Mouse (Mus musculus): ENCODE data around the gene Tmem221. TPM values are rescaled to one million over a fixed set of nuclear protein-coding genes. Genes with fewer than 3 reads are reported as not detected.
A peak's percentile ranks its signal among the peaks of the same experiment; 100 is the strongest.

Tmem221 gene
- total RNA-seq (2021): 1 to 10 TPM; 3.6 to 7.4 TPM
- long read RNA-seq, experiment 1, partial matches to known transcripts: 0 of 2 reads
- long read RNA-seq, experiment 1, other reads (novel, unspliced or antisense): 1 of 2 reads
- long read RNA-seq, experiment 2, transcript Tmem221-201 (4 exons, 1,604 nt): major isoform, 7 of 10 reads
- long read RNA-seq, experiment 2, partial matches to known transcripts: 2 of 10 reads
- long read RNA-seq, experiment 2, other reads (novel, unspliced or antisense): 1 of 10 reads

DNA sequence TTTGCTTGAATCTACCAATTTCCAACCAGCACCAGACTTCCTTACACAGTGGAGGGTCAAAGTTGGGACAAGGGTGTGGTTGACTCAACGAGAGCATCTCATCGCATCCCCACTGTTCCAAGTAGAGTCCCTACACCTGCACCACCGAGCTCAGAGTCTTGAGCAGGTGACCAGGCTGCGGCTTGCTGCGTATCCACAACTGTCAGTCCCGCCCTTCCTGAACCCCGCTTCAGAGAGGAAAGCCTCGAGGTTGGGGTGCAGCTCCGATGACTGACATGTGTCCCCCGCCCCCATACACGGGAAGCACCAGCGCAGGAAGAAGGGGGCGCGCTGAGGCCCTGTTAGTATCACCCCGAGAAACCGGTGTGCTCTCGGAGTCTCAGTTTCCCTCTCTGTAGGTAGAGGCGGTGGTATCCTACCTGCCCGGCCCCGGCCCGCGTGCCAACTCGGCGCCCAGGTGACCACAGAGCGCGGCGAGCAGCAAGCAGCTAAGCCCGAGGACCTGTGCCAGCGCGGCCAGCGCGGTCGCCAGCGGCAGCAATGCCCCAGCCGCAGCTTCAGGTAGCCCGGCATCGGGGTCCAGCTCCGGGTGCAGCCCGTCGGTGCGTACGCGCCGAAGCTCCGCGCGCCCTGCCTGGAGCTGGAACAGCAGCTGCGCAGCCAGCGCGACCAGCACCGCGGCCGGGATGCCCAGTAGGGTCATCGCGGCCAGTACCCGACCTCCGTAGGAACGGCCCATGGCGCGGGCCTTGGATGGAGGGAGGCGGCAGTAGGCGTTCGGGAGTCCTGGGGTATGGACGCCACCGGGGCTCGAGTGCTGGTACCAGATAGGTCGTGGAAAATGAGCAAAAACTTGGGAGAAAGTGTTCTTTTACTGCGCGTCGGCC, at the start of gene Tmem221:
Tmem221 (minus strand) TSS at position 801 of the 887 bp plus-strand sequence.
- DNase-seq (ENCODE audit: low spot score in 2 of 2): peak in 1 of 2 experiments; percentile 22

DNA sequence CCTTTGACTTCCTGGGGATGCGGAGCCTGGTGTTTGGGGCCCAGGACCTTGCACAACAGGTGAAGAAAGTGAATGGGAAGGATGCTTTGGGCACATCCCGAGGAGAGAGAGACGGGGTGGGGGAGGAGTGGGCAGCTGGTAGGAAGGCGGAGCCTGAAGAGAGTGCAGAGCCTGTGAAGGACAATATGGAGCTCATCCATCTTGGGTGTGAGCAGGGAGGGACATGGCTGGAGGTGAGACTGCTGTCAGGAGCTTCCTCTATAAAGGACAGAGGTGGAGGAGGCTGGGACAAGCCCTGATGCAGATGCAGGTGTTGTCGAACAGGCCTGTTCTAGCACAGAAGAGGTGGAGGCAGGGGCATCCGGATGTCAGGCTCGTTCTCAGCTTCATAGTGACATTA, 45.4 kb upstream of the Tmem221 start:
- DNase-seq (ENCODE audit: low spot score in 2 of 2): no peak

DNA sequence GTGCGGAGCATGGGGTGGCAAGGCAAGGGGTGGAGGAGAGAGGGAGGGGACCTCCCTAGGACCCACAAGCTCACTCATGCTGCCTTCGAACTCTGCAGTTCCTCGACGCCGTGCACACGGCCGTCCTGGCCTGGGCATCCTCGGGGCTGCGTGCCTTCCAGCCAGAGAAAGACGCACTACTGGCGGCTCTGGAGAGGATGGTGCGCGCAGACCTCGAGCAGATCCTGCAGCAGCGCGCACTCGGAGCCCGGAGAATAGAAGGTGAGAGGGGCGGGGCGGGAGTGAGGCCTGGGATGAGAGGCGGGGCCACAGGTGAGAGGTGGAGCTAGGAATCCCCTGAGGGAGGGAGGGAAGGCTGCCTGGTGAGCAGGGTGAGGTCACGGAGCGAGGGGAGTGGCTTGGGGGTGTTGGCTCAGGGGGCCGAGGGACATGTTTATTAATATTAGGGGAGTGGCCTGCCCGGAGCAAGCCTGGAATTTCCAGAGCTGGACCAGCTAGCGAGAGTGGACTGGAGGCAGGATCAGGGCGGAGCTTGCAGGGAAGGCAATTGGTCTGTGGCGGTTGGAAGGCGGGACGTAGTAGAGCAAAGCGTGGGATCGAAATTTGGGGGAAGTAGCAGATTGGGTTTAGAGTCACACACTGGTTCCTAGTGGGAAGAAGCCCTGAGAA, 44.1 kb upstream of the Tmem221 start:
- DNase-seq (ENCODE audit: low spot score in 2 of 2): peak; percentile 57

DNA sequence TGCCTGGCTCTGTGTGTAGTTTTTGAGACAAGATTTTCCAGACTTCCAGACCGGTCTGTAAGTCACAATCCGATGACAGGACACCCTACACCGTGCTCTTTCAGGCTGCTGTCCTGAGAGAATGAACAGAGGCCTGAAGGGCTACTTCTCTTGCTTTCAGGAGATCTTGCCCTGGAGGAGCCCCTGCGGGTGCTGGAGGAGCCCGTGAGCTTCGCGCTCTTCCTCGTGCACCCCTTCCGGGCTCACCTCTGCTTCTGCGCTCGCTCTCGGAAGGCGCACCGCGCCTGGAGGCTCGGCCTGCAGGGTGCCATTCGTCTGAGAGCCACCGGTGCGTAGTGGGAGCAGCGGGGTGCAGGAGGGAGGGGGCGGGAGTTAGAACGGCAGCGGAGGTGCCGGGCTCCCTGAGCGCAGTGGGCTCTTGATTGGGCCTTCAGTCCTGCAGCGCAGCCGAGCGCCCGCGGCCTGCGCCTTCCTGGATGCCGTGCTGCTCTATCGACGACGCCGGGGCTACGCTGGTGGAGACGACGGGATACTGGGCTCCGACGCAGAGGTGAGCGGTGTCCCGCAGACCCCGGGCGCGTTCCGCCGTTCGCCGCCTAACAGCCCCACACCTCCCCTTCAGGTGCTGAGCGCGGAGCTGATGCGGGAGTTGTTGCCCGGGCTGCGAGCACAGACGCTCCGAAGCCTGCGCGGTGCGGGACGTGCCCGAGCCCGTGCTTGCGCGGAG, 43.4 kb upstream of the Tmem221 start:
- DNase-seq (ENCODE audit: low spot score in 2 of 2): no peak

DNA sequence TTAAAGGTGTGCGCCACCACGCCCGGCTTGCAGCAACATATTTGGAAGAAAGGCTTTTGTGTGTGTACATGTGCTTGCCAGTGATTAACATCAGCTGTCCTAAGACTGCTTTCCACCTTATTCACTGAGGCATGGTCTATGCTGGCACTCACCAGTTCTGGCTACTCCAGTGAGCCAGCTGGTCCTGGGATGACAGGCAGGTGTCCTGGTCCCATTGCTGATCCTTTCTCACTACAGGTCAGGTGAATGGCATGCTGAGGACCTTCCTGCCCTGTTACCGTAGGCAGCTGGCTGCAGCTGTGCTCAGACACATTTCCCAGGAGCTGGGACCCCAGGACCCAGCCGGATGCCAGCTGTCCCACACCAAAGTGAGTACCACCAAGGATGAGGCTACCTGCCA, 40.2 kb upstream of the Tmem221 start:
- no peak for DNase-seq (ENCODE audit: low spot score in 2 of 2)

DNA sequence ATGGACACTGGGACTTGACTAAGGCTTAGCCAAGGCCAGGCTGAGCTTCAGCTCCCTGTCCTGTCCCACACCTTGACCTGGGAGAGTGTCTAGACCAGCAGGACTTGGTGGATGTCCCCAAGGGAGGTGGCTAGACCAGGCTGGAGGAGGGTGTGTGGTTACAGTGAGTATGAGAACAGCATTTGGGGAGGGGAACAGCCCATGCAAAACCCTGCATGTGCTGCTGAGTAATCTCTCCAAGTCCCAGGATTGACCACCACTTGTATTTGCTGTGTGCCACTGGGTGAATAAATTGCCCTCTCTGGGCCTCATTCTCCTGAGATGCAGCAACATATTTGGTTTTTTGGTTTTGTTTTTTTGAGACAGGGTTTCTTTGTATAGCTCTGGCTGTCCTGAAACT, 39.7 kb upstream of the Tmem221 start:
- DNase-seq (ENCODE audit: low spot score in 2 of 2): no peak

DNA sequence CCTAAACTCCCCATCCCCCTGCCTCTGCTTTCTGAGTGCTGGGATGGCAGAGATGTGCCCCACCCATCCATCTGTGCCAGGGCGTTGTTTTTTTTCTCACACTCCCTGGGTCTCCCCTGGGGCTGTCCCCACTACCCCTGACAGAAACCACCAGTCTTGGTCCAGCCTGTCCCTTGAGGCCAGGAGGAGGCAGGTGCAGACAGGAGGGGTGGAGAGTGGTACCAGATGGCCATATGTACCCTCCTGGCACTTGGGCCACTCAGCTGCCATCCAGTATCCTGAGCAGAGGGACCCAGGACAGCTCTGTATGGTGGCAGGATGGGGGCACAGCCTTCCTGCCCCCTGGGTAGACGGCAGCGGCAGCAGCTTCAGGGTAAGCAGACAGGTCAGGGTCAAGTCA, 38.8 kb upstream of the Tmem221 start, which contains the start of gene Fam129c:
Fam129c (plus strand) TSS at position 198 of the 400 bp plus-strand sequence.
- no peak for DNase-seq (ENCODE audit: low spot score in 2 of 2)

DNA sequence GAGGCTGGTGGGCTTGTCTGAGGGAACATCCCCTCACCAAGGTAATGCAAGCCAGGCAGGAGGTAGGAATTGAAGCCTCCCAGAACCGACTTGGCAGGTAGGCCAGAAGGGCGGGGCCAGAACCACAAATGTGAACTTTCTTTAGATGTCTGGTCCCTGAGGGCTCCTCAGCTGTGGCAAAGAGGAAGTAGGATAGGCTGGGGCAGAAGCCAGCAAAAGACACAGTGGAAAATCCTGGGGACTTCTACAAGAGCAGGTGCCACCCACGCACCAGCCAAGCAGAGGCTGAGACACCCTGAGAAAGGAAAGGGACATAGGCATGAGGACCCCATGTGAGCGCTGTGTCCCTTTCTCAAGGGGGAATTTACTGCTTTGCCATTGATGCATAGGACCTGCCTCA, 38.1 kb upstream of the Tmem221 start:
- no peak for DNase-seq (ENCODE audit: low spot score in 2 of 2)

DNA sequence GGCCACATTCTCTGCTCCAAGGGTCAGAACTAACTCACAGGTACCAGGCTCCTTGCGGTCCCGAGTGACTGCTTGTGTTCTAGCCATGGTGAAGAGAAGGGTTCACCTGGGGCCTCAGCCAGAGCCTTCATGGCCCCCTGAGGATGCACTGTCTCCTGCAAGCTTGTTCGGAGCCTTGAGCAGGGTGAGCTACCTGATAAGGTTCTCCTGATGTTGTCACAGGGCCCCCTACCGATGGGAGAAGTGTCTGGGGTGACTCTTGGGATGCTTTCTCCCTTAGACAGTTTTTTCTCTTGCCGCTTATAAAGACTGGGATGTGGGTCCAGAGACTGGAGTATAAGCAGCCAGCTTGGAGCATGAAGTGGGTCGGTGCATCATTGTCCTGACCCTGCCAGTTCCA, 37.7 kb upstream of the Tmem221 start:
- DNase-seq (ENCODE audit: low spot score in 2 of 2): no peak

DNA sequence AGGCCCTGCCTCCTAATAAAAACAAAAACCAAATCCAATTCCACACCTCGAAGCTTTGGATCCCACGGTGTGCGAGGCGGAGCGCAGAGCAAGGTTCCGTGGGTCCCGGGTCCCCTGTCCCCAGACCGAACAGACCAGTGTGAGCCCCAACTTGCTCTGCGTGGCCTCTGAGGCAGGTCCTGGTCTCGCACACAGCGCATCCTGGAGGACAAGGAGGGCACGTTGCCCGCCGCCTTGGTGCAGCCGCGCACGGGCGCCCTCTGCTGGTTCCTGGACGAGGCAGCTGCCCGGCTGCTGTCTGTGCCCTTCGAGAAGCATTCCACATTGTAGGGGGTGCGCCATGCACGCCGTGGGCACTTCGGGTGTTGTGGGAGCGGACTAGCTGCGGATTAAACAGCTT, 37.2 kb upstream of the Tmem221 start:
- DNase-seq (ENCODE audit: low spot score in 2 of 2): peak; percentile 93

DNA sequence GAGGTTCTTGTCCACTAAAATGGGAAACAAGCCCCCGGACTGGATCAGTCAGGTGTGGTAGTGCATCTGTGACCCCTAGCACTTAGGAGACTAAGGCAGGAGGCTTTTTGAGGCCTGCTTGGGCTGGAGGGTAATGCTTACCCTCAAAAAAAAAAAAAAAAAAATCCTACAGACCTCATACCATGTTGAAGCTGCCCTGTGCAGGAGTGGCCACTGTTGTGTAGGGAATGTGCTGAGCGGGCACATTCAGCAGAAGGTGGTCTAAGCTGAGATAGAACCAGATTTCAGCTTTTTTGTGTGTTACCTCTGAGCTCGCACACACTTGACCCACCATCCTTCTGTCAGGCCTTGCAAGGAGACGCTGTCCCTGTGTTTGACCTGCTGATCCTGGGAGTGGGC, 35.7 kb upstream of the Tmem221 start:
- no peak for DNase-seq (ENCODE audit: low spot score in 2 of 2)

DNA sequence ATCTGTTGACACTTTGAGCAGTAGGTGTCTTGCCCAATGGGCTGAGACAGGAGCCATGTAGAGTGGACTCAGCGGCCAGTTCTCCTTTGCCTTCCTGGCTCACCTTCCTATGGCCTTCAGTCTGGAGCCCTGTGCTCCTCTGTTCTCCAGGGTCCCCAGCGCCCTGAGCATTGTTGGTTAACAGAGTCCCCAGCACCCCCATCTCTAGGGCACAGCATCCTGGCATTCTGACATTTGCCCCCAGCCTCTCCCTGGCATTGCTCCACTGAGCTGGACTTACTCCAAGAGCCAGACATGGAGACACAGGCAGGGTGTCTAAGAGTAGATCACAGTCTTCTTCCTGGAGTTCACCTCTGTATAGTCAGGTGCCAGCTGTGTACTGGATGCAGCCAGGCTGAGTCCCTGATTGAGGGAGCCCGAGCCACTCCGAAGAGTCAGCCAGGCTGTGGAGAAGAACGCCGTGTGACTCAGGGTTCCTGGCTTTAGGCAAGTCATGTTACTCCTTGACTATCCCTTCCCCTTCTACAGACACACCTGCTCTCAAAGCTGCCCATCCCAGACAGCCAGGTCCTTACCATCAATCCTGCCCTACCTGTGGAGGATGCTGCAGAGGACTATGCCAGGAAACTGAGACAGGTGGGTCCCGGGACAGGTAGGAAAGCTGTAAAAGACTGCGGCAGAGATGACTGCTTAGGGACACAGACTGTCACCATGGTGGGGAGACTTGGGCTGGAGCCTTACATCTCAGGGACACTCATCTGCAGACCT, 35.1 kb upstream of the Tmem221 start:
- no peak for DNase-seq (ENCODE audit: low spot score in 2 of 2)

DNA sequence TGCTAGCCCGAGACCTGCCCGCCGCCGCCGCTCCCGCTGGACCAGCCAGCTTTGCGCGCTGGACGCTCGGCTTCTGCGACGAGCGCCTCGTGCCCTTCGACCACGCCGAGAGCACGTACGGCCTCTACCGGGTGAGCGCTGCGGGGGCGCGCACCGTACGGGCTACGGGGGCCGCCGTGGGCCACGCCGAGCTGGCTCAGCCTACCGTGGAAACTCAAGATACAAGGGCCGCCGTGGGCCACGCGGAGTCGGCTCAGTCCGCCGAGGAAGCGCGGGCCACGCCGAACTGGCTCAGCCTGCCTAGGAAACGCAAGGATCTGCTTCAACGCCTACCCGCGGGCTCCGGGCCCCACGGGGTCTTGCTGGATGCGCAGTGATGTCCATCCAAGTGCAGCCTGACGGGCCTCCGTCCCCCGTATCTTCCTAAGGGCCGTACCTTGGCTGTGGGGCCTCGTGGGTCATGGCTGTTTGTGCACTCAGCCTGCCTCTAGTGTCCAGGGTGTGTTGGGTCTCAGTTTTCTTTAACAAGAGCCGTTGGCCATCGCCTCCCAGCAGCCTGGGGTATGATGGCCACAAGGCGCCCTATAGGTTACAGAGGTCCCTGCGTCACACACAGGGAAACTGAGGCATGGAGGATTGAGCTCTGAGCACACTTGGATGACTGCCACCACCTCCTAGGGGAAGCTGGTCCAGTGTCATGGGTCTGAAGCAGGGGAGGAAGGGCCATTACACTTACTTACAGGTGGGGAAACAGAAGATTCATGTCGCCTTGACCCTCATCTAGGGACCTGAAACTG, 33.9 kb upstream of the Tmem221 start:
- DNase-seq (ENCODE audit: low spot score in 2 of 2): peak; percentile 77 to 78

DNA sequence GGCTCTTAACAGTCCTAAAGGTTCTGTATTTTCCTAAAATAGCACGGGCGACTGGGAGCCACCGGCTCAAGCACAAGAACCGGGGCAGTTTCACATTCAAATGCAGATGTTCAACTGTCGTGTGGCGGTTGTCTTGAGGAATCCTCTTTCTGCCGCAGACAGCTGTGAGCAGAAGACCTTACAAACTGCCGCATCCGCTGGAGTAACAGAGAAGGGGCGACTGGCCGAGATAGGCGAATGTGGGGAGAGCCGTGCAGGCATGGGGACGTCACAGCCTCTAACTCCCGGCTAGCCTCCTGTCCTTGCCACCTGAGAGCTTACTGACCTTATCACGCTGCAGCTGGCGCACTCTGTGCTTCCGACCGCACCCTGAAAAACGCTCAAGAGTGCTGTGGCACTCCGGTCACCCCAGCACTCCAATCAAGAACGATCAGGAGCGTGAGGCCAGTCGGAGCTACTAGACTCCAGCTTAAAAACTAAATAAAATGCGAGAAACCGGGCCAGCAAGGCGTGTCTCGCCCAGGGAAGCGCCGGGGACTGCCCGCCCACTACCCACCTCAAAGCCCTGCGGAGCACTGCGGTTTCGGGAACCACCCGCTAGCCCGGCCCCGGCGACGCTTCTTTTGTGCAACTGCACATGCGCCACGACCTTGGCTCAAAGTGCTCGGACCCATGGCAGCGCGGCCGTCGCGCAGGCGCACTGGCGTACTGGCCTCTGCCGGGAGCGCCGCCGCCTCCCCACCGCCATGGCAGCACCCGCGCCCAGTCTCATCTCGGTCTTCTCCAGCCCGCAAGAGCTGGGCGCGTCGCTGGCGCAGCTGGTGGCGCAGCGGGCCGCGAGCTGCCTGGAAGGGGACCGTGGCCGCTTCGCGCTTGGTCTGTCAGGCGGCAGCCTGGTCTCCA, 33.1 kb upstream of the Tmem221 start, which contains the start of gene Pgls:
Pgls (plus strand) TSS at position 706 of the 903 bp plus-strand sequence.
- DNase-seq (ENCODE audit: low spot score in 2 of 2): peak; percentile 95 to 97

DNA sequence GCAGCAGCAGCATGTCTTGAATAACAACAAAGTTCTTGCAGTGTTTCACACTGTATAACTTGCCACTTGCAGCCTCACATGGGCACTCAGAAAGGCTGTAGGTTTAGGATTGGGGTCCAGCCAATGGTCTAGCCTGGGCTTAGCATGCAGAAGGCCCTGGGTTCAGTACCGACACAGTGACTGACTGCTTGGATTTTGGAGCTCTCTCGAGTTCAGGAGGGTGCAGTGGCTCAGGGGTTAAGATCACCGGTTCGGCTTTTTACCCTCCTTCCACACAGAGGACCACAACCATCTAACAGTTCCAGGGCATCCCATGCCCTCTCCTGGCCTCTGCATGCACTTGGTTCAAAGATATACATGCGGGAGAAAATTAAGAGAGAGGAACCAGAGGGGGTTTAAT, 32.3 kb upstream of the Tmem221 start:
- no peak for DNase-seq (ENCODE audit: low spot score in 2 of 2)

DNA sequence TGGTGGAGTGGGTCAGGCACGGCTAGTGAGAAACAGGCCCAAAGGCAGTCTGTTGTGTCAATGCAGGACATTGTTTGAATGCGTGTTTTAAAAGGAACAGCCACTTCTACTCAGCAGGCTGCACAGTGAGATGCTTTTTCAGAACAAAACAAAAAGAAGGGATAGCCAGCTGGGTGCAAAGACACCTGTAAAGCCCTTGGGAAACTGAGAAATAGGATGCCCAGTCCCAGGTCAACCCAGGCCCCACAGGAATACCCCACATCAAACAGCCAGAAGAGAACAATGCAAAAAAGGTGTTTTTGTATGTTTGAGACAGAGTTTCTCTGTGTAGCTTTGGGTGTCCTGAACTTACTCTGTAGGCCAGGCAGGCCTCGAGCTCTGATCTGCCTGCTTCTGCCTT, 30.1 kb upstream of the Tmem221 start:
- no peak for DNase-seq (ENCODE audit: low spot score in 2 of 2)

DNA sequence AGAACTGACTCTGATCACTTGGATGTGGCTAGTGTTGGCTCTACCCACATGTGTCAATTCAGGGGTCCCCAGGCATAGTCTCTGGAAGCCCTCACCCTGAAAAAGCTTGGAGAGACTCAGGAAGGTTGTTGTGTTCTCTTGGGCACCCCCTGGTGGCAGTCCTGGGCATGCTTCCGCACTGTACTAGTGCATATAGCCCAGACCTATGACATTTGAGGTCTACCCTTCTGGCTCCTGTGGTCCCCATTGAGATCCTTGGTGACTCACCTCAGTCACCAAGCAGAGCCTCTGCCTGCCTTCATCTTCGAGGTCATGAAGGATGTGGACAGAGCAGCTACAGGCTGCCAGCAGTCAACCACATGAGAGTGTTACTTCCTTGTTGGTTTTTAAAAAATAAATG, 28.2 kb upstream of the Tmem221 start:
- peak in 1 of 2 experiments; percentile 60 for DNase-seq (ENCODE audit: low spot score in 2 of 2)

DNA sequence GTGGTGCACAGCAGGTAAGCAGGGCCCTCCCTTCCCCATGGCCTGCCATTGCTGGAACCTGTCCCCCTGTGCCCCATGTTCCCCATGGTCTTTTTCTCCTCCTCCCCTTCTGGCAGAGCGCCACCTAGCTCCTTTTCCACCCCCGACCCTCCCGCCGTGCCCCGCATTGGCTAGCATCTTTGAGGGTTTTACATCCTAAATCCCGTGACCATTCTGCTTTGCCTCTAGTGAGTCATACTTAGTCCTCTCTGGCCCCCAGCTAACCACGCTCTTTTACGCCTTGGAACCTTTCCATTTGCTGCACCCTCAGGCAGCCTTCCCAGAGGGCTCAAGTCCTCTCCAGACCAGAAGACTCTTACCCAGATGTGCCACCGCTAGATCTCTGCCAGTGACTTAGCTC, 21.5 kb upstream of the Tmem221 start:
- no peak for DNase-seq (ENCODE audit: low spot score in 2 of 2)
